Mouse (Mus musculus): Measurements from ENCODE around the gene 9330159F19Rik. TPM values are rescaled to one million over a fixed set of nuclear protein-coding genes. Genes with fewer than 3 reads are reported as not detected.

The 9330159F19Rik gene
- 1 to 10 TPM; 2.5 to 5.7 TPM for total RNA-seq (2021)
- long read RNA-seq, experiment 1, partial matches to known transcripts = 1 of 1 reads
- long read RNA-seq, experiment 1, other reads (novel, unspliced or antisense) = 0 of 1 reads
- long read RNA-seq, experiment 2 = 0 reads

DNA sequence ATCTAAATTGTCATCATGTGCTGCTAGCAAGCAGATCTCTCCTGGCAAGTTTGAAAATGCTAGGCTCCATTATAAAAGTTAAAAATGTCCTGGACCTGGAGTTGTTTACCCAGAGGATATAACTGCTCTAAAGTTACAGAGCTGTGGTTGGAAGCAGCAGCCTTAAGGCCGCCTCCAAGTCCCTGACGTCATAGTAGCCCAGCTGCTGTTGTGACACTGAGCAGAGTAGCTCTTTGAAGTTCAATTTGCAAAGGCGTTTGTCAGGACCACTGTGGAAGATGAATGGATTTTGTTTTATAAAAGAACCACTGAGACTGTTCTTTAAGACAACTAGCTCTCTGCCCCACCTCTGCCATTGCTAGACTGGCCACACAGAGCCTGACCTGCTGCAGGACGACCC, at the start of gene 9330159F19Rik:
Gene 9330159F19Rik (plus strand): TSS at position 154 of the 400 bp plus-strand sequence.
- DNase-seq = peak; percentile 18 to 52

DNA sequence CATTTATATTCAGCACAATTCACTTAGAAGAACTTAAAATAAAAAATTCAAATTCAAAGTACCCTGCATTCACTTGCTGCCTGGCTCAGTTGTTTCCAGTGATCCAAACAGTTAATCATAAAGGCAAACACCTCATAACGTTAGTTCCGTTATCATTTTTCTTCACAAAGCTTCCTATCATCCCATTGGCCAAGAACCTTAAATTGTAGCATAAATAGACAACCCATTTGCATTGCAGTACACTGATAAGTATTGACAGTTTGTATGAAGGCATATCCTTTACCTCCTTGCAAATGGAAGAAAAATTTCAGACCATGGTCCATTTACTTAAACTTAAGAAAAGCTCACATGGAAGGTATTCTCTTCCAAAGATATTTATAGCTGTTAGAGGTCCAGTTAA, 49.7 kb upstream of the 9330159F19Rik start:
- no peak for DNase-seq

GRCm38 (mm10) chr10:29173778-29174177, 37.6 kb upstream of the 9330159F19Rik start:
- no peak for DNase-seq

GRCm38 (mm10) chr10:29175656-29176055, 35.8 kb upstream of the 9330159F19Rik start:
- DNase-seq = no peak

- no peak for DNase-seq
Observed at GRCm38 (mm10) chr10:29176881-29177280, 34.5 kb upstream of the 9330159F19Rik start.

GRCm38 (mm10) chr10:29178003-29178402, 33.4 kb upstream of the 9330159F19Rik start:
- DNase-seq = peak; percentile 28 to 69

DNA sequence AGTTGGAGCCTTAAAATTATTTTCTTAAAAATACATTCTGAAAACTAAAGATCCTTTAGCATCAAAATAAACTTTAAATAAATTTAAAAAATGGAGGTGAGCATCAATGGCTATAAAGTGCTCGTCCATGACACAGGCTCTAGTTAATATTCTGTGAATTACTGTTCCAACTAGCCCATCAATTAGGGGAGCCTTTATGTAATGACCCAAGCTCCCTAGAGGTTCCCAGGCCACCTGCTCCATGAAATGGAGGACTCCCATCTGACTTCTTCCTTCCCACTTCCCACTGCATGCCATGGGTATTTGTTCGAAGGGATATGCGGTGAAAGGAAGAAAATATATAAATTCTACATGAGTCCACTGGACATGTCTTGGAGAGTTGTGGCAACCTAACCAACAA, 31.2 kb upstream of the 9330159F19Rik start:
- no peak for DNase-seq

GRCm38 (mm10) chr10:29181046-29181445, 30.4 kb upstream of the 9330159F19Rik start:
- no peak for DNase-seq

GRCm38 (mm10) chr10:29193769-29194168, 17.6 kb upstream of the 9330159F19Rik start:
- DNase-seq = no peak

DNA sequence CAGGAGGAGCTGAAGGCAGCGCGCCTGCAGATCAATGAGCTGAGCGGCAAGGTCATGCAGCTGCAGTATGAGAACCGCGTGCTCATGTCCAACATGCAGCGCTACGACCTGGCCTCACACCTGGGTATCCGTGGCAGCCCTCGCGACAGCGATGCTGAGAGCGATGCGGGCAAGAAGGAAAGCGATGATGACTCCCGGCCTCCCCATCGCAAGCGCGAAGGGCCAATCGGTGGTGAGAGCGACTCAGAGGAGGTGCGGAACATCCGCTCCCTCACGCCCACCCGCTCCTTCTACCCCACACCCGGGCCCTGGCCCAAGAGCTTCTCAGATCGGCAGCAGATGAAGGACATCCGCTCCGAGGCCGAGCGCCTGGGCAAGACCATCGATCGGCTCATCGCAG, 14.6 kb upstream of the 9330159F19Rik start:
- DNase-seq = no peak

- no peak for DNase-seq
Observed at GRCm38 (mm10) chr10:29198642-29199041, 12.8 kb upstream of the 9330159F19Rik start, which contains the start of gene Gm49353. Gm49353 (plus strand) TSS chr10:29198954.

DNA sequence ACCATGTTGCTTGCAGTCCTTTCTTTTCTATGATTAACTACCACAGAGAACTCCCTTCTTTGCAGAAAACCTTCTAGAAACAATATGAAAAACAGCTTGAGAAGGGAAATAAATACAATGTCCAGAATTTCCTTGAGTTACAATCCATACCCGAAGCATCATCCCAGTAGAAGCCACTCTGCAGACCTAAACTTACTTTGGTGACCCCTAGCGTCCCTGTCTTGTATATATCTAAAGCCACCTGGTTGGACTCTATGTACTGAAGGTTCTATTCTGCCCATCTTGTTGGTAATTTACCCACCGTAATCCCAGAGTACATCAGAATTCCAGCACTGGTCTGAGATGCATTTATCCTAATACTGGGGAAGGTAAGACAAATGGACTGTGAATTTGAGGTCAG, 11.6 kb upstream of the 9330159F19Rik start:
- DNase-seq = no peak

GRCm38 (mm10) chr10:29200609-29201008, 10.8 kb upstream of the 9330159F19Rik start:
- no peak for DNase-seq

GRCm38 (mm10) chr10:29206730-29207129, 4.7 kb upstream of the 9330159F19Rik start:
- DNase-seq = peak in 1 of 2 experiments; percentile 29

GRCm38 (mm10) chr10:29208735-29209134, 2.7 kb upstream of the 9330159F19Rik start:
- no peak for DNase-seq

DNA sequence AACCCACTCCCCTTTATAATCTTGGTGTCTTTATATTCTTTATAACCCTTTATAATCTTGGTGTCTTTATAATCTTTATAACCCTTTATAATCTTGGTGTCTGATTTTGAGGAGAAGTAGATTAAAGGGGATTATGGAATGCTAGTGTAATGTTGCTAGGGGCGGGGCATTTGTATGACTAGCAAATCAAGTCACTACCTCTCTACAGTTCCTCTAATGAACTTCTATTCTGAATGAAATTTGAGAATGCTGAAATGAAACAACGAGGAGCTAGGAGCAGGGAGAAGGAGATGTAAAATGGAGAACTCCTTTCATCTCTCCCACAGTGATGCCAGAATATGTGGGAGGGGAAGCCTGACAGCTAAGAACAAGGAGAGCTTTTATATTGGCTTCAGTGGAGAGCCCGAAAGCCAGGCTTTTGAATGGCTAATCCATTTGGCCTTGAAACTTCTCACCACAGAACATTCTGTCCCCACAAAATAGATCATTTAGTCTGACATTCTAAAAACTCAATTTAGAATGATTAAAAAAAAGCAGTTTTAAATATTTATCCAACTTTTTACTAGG, 2.2 kb downstream of the 9330159F19Rik start:
- peak in 1 of 2 experiments; percentile 46 for DNase-seq

DNA sequence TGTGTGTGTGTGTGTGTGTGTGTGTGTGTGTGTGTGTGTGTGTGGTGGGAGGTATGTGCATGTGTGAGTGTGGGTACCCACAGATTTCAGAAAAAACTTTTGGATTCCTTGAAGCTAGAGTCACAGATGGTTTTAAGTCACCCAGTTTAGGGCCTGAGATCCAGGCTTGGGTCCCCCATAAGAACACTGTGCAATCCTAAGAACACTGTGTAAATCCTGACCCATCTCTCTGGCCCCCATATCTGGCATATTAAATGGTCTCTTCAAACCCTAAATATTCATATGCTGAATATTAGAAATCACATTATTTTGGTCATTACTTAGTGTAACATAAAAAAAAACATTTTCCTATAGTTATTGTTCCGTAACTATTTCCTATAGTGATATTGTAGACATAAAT, 5.6 kb downstream of the 9330159F19Rik start:
- no peak for DNase-seq

DNA sequence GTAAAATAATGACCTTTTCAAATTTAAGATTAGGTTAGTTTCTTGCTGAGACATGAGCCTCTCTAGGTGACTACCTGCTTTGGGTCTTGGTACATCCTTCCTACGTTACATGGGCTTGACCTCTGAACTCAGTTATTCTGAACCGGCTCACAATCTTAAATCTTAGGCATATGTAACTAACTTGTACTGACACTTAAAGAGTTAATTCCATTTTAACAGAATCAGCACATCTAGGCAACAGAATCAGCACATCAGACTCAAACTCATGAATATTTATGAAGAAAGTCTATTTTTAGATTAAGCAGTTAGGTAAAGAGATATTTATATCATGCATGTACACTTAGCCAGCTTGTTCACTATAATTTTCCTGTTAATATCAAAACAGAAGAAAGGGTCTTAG, 6.0 kb downstream of the 9330159F19Rik start:
- DNase-seq = no peak

DNA sequence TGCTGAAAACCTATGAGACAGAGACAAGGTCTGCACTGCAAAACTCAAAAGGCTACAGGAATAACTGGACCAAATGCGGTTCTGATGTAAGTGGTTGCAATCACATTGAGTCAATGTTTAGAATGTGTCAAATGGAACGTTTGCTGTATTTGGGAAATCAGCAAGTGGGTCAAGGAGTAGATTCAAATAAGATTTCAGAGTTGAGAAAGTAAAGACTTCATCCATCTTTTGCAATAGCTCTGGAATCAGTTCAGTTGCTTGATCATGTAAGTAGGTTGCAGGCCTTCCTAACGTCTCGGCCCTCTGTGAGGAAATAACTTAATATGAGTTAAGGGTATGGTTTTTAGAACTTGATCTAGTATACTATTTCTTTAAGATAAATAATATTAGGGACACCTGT, 13.9 kb downstream of the 9330159F19Rik start:
- no peak for DNase-seq

DNA sequence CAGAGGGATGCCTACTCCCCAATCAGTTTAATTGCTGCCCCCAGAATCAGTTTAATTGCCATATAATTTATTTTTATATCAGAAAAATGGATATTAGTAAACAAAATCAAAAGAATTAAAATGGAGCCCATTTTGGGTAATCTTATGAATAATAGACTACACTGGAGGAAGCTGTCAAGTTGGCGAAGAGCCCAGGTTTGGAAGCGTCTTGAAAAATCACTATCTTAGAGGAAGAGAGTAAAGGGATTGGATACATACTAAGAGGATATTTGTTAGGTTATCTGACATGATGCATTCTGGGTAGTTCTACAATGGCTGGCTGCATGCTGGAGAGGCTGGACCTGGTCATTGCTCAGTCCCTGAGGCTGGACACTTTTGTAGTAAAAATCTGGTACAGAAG, 19.8 kb downstream of the 9330159F19Rik start:
- DNase-seq = no peak
